Mouse (Mus musculus) thymus, postnatal 4 days (tissue): ENCODE data around the gene Thsd4.

Experiments used
- DNase-seq: peaks from one replicate; pipeline ENCODE4 v3.0.0; 2021

The Thsd4 gene

GRCm38 (mm10) chr9:59930248-59930647 lies 591.6 kb downstream of the Thsd4 start:
- no peak for DNase-seq
